ENCODE assay signal across 10 mouse cellular contexts in the genomic region with DNA sequence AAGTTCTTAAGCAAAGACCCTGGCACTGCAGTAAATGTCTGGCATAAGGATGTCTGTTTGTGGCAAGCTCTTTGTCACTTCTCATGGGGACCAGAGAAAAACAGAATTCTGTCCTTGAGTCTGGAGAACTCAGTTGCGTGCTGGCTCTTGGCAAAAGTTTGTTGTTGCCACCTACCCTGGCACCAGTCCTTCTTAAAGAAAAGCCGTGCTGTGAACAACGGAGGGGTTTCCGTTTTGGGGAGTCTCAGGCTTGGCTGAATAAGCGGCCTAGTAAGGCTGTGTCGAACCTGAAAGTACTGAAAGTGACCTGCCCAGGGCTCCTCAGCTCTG. TPM values are rescaled to one million over a fixed set of nuclear protein-coding genes. Genes with fewer than 3 reads are reported as not detected.
DNase-seq lines count a peak whose midpoint lies in the region; ATAC-seq and TF ChIP-seq lines count a peak whose summit lies in the region.
"Had no signal": no experiment of that assay in that cellular context is flagged by ENCODE, and none has a peak within 500 bp of the region (broad histone marks: within the 10 kb centered on the region; RNA-seq: fewer than 3 reads in every experiment).

No protein-coding gene starts in this region.

- H3K36me3 ChIP-seq in kidney, embryonic 14.5 days (ENCODE audit: control insufficient read depth, insufficient read depth, low read length): no peaks in the 10 kb centered on the region
- no peaks in the 10 kb centered on the region for H3K36me3 ChIP-seq in embryonic facial prominence, embryonic 10.5 days (replicated peaks)
- no peaks in the 10 kb centered on the region for H3K36me3 ChIP-seq in heart, embryonic 15.5 days
- no peaks in the 10 kb centered on the region for H3K36me3 ChIP-seq in liver, embryonic 14.5 days (replicated peaks; ENCODE audit: control insufficient read depth, insufficient read depth, low read depth)

- 37% methylated on average over 6 of the region's 6 CpGs for WGBS in kidney, embryonic 14.5 days
- WGBS in embryonic facial prominence, embryonic 10.5 days: 19% methylated on average over 6 of the region's 6 CpGs
- WGBS in heart, embryonic 15.5 days: 32% methylated on average over 6 of the region's 6 CpGs
- WGBS in liver, embryonic 14.5 days (ENCODE audit: insufficient replicate concordance): 44% methylated on average over 6 of the region's 6 CpGs

- no peak overlapping the region for H3K4me2 ChIP-seq in kidney, embryonic 14.5 days (replicated peaks; ENCODE audit: low read depth, low read length)
- no peak overlapping the region for H3K4me2 ChIP-seq in heart, embryonic 15.5 days
- H3K4me2 ChIP-seq in liver, embryonic 14.5 days (ENCODE audit: low read depth): no peak overlapping the region

- H3K9me3 ChIP-seq in kidney, embryonic 14.5 days (ENCODE audit: control insufficient read depth, low read length): no peaks in the 10 kb centered on the region
- no peaks in the 10 kb centered on the region for H3K9me3 ChIP-seq in embryonic facial prominence, embryonic 10.5 days
- no peaks in the 10 kb centered on the region for H3K9me3 ChIP-seq in heart, embryonic 15.5 days (replicated peaks)
- no peaks in the 10 kb centered on the region for H3K9me3 ChIP-seq in liver, embryonic 14.5 days (ENCODE audit: control insufficient read depth, low read length)

- DNase-seq in kidney, adult 8-10 months: no peak
- peak; percentile 34 for DNase-seq in embryonic facial prominence, embryonic 10.5 days (ENCODE audit: low spot score)
- no peak for DNase-seq in liver, embryonic 14.5 days (ENCODE audit: low read depth in 3 of 3, low spot score in 3 of 3)
- no peak for DNase-seq in frontal cortex, postnatal 14 days (ENCODE audit: low spot score in 2 of 2)
- no peak for DNase-seq in spleen, postnatal 10 days (ENCODE audit: low spot score in 2 of 2)
- DNase-seq: cerebellum, adult 11-12 months; retina, postnatal 1 day had no signal

- no peak overlapping the region for H3K9ac ChIP-seq in kidney, embryonic 14.5 days (ENCODE audit: low read depth, low read length)
- H3K9ac ChIP-seq in heart, embryonic 15.5 days: no peak overlapping the region
- H3K9ac ChIP-seq in liver, embryonic 14.5 days (replicated peaks): no peak overlapping the region

- H3K27me3 ChIP-seq in kidney, embryonic 14.5 days (ENCODE audit: control insufficient read depth, insufficient read depth, low read length): no peaks in the 10 kb centered on the region
- no peaks in the 10 kb centered on the region for H3K27me3 ChIP-seq in embryonic facial prominence, embryonic 10.5 days (replicated peaks; ENCODE audit: low read depth, poor library complexity, severe bottlenecking)
- no peaks in the 10 kb centered on the region for H3K27me3 ChIP-seq in heart, embryonic 15.5 days
- H3K27me3 ChIP-seq in liver, embryonic 14.5 days (ENCODE audit: control insufficient read depth, insufficient read depth, low read length): peaks cover 17% of the 10 kb centered on the region
- H3K27me3 ChIP-seq: Patski had no signal

- no peak for TF ChIP-seq EP300 in liver, embryonic 14.5 days (IDR thresholded peaks at IDR 0.05; ENCODE audit: low read depth)

- peaks cover 69% of the 10 kb centered on the region for H3K4me1 ChIP-seq in kidney, embryonic 14.5 days (ENCODE audit: control insufficient read depth, insufficient read depth, low read length)
- peaks cover 91% of the 10 kb centered on the region for H3K4me1 ChIP-seq in embryonic facial prominence, embryonic 10.5 days
- H3K4me1 ChIP-seq in heart, embryonic 15.5 days (replicated peaks): peaks cover 82% of the 10 kb centered on the region
- peaks cover 51 to 64% of the 10 kb centered on the region in 2 experiments for H3K4me1 ChIP-seq in liver, embryonic 14.5 days (replicated peaks; ENCODE audit: control insufficient read depth in 2 of 2, insufficient read depth in 2 of 2, low read length in 1 of 2)

- ATAC-seq in kidney, embryonic 14.5 days (ENCODE audit: low FRiP score, low TSS enrichment): no peak
- ATAC-seq in heart, embryonic 15.5 days (replicated peaks; ENCODE audit: insufficient number of reproducible peaks, insufficient read depth, low FRiP score, low read depth): no peak
- no peak for ATAC-seq in liver, embryonic 14.5 days (ENCODE audit: insufficient read depth)
- ATAC-seq: Patski had no signal

- peak overlapping the region; percentile 92 for H3K27ac ChIP-seq in kidney, embryonic 14.5 days (ENCODE audit: low read depth, low read length)
- peak overlapping the region; percentile 97 for H3K27ac ChIP-seq in embryonic facial prominence, embryonic 10.5 days (replicated peaks)
- H3K27ac ChIP-seq in heart, embryonic 15.5 days: peak overlapping the region; percentile 93
- H3K27ac ChIP-seq in liver, embryonic 14.5 days: peak overlapping the region; percentile 35

- no peak overlapping the region for H3K4me3 ChIP-seq in kidney, embryonic 14.5 days (ENCODE audit: low read length)
- no peak overlapping the region for H3K4me3 ChIP-seq in embryonic facial prominence, embryonic 10.5 days
- H3K4me3 ChIP-seq in heart, embryonic 15.5 days: no peak overlapping the region
- no peak overlapping the region for H3K4me3 ChIP-seq in liver, embryonic 14.5 days (ENCODE audit: insufficient read depth in 1 of 2, low read depth in 2 of 2, low read length in 2 of 2)

- TF ChIP-seq CTCF in liver, embryonic 14.5 days (IDR thresholded peaks at IDR 0.05; ENCODE audit: low read depth): no peak

RNA-seq across cellular contexts. Expression of a gene that starts 24.0 kb away (rescaled TPM):
- polyA plus RNA-seq in kidney, embryonic 14.5 days (2014; fragmentation: Nextera tagmentation; extraction: Ambion mirVana): 59.2 and 85.4 TPM in 2 replicates
- 105 and 112 TPM in 2 replicates for polyA plus RNA-seq in embryonic facial prominence, embryonic 10.5 days (2016; fragmentation: Nextera tagmentation; extraction: Ambion mirVana)
- polyA plus RNA-seq in heart, embryonic 15.5 days (2015; fragmentation: Nextera tagmentation; extraction: Ambion mirVana): 42.5 and 45.8 TPM in 2 replicates
- polyA plus RNA-seq in liver, embryonic 14.5 days (2012; rRNA removed): 23.2 and 32.2 TPM in 2 replicates
- 102 and 110 TPM in 2 replicates for polyA plus RNA-seq in liver, embryonic 14.5 days (2014; fragmentation: Nextera tagmentation; extraction: Ambion mirVana)

Comparison
In these comparisons a context has a peak if more than half of its experiments do, and no peak if none do; other contexts are left out.
1. H3K27ac ChIP-seq: peak in every context shown above with its lines; median percentile 97 in embryonic facial prominence, embryonic 10.5 days; 93 in heart, embryonic 15.5 days; 92 in kidney, embryonic 14.5 days; 35 in liver, embryonic 14.5 days.